Mouse (Mus musculus) megakaryocyte progenitor cell, adult 5-6 weeks (primary cell): ENCODE measurements around the gene Ercc6. TPM values are rescaled to one million over a fixed set of nuclear protein-coding genes. Genes with fewer than 3 reads are reported as not detected.

Experiments used
- ATAC-seq: replicated peaks from 2 replicates; pipeline ENCODE4 v1.8.0; 2016; ENCODE audit warnings: mild to moderate bottlenecking, moderate TSS enrichment, inconsistent platforms; ENCODE audit not compliant: poor library complexity
- total RNA-seq, 2 experiments: library from RNA; stranded (forward) in 1 of 2; stranded (reverse) in 1 of 2; fragments of 157-497, 149-512 nt in 1 of 2; fragments of 200-1000 nt in 1 of 2; gene quantifications; 2 replicates each; pipeline versions ENCODE4 v1.2.3 to v1.2.4; 2015 to 2017

The Ercc6 gene
- total RNA-seq, 2 experiments from 2014 or later = 19.9 to 21.2 TPM

DNA sequence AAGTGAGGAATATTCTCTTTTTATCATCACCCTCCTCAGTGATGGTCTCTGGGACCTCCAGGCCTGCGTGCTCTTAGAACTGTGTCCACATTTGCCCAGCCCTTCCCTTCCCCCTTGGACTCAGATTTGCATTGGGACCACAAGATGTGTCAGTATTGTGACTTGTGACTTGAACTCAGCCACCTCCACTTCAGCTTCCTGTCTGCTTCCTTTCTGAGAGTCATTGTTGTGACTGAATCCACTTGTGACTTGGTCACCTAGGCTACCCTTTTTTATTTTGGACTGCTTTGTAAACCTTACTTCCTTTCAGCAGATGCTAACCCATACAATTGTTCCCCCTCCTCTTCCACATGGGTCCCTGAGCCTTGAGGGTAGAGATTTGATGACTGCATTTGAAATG is 2.8 kb downstream of the Ercc6 start:
- ATAC-seq = no peak

DNA sequence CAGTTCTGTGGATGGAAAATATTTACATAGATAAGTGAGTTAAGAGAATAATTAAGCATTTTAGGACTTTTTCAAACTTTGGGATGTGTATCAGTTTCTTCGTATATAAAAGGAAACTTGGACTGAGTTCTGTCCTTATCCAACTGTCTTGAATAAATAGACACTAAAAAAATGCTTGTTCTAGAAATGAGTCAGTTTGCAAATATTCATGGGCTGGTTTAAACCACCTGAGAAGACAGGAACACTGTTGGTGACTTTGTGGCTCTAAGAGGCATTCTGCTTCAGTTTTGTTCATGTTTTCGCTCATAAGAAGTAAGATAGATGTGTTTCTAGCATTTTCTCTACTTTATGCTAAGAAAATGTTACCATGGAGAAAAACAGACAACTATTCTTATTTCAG is 5.2 kb downstream of the Ercc6 start:
- ATAC-seq = no peak

DNA sequence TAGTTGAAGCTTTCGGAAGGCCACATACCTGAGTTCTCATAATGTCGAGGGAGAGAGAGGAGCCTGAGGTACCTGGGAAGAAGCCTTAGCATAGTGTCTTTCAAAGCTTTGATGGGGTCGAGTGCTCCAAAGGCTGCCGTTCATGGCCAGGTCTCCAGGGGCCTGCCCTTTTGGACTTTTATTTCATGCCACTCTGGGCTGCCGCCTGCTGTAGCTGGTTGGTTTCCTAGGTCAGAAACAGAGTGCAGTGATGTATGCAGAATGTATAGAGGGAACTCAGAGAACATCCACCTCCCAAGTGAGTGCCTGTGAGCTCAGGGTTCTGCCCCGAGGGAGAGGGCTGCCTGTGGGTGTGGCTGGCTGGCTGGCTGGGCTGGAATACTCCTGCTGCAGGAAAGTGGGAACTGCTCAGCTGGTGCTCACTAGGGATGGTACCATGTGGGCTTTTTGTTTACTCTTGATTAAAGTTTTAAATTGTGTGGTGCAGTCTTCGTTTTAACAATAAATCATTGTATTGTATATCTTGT is 7.1 kb downstream of the Ercc6 start:
- no peak for ATAC-seq

DNA sequence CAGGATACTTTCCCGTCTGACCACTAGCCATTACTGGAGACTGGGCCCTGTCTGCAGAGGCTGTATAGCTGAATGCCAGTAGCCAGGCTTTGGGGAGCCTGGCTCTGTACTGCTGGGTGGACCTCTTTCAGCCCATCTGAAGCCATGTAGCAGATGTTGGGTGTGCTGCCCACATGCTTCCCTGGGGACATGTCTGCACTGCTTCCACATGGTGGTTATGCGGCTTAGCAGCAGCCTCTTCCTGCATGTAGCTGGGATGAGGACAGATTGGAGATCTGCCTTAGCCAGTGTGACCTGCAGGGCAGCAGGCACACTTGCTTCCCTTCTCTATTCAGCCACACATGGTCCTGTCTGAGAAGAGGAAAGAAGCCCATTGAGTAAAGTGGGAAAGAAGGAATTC is 9.0 kb downstream of the Ercc6 start:
- no peak for ATAC-seq

DNA sequence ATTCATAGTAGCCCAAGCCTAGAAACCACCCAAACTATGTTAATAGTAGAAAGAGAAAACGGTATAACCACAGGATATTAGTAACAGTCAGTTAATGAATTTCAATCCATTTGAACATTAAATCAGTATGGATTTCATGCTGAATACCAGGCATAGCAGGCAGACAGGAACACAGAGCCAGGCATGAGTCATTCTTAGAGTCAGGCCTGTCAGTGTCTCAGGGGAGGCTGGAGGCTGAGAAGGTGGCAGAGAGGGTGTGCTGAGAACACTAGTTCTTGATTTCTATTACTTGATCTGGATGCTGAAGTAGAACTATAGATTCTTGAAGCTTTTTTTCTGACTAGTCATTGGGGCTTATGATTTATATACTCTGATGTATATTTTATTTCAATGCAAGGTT is 10.8 kb downstream of the Ercc6 start:
- ATAC-seq = no peak

DNA sequence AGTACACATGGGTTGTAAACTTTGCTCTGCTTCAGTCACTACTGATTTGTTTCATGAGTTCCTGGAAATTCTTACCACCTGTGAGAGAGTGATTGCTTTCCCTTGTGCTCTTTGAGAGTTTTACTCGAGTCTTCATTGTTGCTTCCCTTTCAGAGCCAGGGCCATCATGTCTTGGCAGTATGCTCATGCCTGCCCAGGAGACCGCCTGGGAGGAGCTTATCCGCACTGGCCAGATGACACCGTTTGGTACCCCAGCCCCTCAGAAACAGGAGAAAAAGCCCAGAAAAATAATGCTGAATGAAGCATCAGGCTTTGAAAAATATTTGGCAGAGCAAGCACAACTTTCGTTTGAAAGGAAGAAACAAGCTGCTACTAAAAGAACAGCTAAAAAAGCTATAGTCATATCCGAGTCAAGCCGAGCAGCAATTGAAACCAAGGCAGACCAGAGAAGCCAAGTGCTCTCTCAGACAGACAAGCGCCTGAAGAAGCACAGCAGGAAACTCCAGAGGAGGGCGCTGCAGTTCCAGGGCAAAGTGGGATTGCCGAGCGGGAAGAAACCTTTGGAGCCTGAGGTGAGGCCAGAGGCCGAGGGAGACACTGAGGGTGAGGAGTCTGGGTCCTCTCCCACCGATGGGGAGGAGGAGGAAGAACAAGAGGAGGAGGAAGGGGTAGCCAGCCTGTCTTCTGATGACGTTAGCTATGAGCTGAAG is 12.8 kb downstream of the Ercc6 start:
- ATAC-seq = no peak

DNA sequence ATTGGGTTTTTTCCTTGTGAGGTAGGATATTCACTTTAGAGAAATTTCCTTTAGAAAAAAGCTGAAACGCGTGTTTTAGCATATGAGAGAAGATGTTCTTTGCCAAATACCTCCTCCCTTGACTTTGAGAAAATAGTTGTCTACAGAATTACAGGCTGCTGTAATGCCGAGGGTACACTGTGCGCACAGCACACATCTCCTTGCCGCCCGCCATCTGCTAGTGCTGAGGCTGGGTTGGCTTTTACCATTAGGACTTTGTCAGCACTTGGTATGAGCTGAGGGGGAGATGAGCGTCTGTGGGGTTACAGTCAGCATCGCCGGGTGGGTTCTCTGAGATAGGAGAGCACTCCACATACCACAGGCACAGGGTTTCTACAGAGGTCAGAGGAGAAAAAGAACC is 13.9 kb downstream of the Ercc6 start:
- no peak for ATAC-seq

DNA sequence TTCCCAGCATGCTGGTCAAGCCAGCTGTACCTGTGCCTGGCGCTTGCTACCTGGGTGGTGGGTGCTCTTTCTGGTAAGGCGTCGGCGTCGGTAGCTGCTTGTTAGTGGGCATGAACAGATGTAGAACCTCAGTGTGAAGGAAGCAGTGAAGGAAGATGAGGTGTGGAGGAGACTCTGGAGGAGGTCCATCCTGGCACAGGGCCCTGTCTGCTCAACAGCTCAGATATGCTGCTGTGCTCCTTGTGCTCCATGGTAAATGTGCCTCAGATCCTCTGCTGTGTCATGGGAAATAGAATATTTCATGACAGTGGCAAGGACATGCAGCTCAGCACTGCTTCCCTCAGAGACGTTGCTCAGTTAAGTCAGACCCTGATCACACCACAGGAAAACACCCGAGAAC is 15.7 kb downstream of the Ercc6 start:
- no peak for ATAC-seq

DNA sequence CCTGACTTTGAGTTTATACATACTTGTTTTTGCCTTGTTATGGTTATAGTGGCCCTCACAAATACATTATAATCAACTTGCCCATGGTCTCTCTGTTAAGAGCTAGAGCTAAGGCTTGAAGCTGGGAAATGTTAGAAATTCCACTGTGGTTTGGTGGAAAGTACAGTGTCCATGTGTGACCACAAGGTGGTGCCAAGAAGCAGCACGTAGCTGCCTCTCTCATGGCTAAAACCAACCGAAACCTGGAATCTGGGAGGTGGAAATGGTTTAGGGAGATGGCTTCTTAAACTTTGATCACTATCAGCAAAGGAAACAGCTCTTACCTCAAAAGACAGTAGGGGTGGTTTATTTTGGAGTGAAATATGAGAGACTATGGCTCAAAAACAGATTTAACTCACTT is 17.6 kb downstream of the Ercc6 start:
- ATAC-seq = peak; percentile 85

DNA sequence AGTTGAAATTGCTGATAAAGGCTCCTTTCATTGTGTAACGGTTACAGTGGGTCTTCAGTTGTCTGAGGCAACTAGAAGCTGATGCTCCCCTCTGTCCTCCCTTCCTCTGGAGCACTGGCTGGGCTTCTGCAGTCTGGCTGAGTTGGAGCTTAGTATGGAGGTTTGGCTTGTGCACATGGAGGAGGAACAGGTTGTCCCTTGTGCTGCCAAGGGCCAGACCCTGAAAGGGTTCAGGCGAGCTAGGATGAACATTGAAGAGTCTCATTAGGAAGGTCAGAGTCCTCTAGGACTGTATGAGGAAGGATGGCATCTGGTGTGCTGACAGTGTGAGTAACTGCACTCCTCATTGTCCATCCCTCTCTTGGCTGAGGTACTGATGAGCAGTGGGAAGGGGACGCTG is 18.1 kb downstream of the Ercc6 start:
- ATAC-seq = no peak

DNA sequence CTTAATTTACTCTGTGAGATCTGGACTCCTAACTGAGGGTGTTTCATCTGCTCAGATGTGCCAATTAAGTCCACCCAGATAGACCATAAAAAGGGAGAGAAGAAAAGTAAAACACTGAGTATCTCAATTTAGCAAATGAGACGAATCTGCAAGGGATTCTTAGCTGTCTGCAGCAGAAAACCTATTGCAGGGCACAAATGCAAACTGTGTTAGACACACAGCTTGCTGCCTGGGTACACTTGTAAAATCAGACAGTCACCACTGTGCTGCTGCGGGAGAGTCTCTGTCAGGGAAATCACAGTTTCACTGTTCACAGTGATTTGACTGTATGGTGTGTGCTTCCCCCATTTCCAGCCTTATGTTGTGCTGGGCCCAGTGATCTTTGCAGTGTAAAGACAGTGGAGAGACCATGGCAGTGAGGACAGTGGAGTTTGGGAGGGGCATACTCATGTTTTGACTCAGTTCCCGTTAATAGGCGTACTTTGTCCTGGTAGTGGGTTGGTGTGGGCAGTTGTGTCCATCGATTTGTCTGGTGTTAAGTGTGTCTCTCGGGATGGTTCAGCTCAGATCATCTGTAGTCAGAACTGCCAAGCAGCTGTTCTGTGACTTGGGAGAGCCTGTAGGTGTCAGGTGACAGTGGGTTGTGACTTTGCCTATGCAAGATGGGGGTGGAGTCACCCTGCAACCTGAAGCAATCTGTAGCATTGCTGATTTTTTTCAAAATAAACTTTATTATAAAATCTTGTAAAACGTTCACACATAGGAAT is 19.2 kb downstream of the Ercc6 start:
- no peak for ATAC-seq

DNA sequence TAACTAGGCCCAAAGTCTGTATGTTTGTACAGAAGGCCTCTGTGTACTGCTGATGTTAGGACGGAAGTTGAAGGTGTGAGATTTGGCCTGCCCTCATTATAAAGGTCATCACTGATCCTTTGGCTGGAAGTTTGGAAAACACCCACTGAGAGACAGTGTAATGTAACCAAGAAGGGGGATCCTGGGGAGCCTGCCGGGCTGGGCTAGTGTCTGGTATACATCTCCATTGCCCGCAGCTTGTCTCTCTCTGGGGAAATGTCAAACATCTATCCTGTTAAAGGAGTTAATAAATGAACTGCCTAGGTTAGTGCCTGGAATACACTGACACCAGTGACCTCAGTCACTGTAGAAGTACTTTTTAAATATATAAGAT is 19.8 kb downstream of the Ercc6 start:
- no peak for ATAC-seq

DNA sequence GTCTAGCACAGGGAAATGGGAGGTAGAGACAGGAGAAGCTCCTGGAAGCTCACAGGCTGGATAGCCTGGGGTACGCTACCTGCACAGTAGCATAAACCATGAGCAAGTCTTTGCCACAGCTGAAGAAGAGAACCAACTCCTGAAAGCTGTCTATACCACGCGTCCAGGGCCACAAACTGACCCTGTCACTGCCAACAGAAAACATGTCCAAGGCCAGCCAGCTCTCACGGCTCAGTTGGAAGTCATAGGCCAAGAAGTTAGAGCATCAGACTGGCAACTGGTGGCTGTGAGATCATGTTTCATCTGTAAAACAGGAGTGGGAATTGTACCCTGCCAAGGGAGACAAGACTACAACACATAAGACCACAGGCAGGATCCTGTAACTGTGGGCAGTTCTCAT is 20.3 kb downstream of the Ercc6 start:
- ATAC-seq = no peak

DNA sequence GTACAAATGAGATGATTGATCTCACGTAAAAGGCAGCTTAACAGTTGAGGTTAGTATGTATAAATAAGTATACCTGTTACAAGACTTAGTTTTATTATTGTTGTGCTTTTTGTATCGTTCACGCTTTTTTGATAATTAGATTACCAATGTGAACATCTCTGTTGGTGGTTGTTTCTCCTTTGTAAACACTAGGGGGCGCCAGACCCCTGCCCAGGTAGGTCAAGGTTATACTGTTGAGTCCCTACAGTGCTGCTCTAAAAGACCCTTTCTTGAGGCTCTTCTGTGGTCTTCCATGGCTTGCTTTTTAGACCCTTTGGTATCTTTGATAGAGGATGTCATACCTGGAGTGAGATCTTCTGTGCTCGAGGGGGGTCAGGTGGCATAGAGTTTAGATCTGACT is 20.8 kb downstream of the Ercc6 start:
- ATAC-seq = peak; percentile 54; the same call in 1 of the 2 replicates

DNA sequence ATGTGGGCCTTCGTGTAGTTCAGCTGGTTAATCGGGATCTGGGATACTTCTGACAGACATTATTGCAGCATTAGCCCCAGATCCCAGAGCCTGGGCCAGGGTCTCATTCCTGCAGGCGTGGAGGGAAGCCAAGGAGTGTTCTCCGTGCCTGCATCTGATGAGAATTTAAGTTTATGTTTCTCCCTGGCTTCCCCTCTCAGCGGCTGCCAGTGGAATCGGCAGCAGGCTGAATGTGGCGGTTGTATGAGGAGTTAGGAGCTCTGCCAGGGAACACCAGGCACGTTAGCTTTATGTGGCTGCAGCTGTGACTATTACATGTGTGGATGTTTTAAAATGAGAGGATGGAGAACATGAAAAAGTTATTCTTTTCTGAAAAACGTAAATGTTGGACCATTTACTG is 23.4 kb downstream of the Ercc6 start:
- no peak for ATAC-seq

DNA sequence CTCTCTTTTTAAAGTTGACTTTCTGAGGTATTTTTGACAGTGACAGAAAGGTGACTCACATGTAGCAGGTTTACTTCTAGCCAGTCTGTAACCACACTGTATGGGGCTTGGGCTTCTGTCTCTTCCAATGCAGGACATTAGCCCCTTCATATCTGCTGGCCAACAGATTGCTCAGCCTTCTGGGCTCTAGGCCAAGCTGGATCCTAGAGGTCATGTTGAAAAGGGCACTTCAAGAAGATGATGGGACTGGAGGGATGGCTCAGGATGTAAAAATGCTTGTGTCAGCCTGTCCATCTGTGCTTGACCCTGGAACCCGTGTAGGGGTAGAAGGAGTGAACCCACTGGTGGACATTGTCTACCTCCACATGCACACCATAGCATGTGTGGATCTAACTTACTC is 24.8 kb downstream of the Ercc6 start:
- ATAC-seq = no peak

DNA sequence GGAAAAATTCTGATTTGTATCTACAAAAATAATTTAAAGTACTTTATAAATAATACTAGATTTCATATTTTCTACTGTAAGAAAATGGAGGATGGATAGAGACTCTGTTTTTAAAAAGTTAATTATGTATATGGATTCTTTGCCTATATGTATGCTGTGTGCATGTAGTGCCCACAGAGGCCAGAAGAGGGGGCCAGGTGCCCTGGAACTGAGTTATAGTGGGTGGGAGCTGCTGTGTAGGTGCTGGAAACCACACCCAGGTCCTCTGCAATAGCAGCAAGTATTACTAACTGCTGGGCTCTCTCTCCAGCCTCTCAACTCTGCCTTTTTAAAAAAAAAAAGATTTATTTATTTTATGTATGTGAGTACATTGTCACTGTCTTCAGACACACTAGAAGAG is 29.8 kb downstream of the Ercc6 start:
- ATAC-seq = no peak

DNA sequence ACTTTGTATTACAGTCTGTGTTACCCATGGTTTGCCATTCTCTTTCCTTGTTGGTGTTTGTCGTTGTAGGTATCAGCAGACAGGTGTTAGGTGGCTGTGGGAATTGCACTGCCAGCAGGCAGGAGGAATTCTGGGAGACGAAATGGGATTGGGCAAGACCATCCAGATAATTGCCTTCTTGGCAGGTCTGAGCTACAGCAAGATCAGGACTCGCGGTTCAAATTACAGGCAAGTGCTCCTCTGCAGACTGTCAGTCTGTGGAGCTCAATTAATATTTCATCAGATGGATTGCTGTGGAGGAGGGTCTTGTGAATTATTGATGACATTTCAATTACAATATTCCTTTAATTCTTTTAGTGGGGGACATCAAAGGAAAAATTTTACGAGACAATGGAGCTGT is 33.4 kb downstream of the Ercc6 start:
- ATAC-seq = no peak

DNA sequence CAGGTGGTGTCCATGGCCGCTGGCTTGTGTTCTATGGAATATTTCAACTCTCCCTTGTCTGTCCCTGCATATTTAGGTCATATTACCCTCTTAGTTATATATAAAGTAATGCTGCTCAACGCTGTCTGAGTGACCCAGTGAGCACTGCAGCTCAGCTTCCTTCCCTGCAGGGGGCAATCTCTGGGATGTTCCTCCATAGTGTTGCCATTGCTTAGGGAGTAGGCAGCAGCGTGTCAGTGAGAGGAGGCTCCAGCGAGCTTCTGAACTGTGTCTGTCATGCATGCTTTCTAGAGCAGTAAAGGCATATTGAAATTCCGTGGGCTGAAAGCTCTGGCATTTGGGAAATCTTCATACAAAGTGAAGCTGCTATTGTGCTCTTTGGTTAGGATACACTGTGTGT is 38.5 kb downstream of the Ercc6 start:
- no peak for ATAC-seq

DNA sequence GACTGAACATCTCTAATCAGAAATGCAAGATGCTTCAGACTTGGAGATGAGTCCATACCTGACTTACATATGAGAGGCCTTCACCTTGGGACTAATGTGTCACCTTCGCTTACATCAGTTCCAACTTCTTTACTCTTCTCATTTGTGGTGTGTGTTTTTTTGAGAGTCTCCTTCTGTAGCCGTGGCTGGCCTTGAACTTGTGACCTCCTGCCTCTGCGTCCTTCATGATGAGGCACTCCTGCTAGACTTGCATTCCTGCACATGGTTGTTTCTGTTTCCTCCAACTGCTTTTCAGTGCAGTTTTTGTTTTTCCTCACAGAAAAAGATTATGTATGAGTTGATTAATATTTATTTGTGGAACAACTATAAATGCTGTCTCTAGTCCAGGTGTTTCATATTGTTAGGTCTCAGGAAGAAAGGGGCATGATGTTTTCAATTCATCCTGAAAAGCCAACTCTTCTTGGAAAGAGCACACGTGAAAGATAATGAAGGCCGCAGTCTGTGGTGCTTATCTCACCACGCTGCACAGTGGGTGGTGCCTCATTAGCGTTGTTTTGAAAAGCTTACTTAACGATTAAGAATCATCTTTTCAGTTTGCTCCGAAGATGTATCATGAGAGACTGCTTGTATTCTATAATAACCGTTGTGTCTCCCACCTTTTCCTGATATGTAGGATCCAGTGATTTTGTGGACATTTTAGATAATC is 40.0 kb downstream of the Ercc6 start:
- ATAC-seq = peak; percentile 61; the same call in 1 of the 2 replicates

DNA sequence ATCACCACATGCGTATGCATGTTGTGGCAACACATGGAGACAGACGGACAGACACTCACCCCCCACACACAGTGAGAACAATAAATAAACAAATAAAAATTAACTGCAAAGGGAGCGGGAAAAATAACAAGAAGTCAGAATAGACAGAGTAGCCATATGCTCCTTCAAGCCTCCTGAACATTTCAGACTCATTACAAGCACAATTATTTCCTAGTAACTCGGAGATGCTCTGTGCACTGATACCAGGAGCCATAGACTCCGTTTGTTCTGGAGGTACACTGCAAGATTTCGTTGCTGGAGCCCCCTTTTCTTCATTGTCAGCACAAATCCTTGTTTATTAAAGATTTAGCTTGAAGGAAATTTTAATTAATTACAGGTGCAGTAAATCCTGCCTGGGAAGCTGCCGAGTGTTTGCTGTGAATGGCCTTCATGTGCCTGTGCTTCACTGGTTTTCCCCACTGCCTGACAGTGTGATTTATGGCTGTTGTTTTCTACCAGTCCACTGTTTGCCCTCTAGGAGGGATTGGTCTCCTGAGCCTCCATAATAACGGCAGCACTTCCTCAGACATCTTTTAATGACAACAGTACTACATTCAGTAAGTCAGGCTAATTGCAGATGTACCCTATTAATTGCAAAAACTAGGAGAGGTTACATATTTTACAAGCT is 41.7 kb downstream of the Ercc6 start:
- ATAC-seq = no peak
